Mouse (Mus musculus): ENCODE data around the gene Klhl41.
"Not testable (repeated sequence)": the region's sequence is repeated elsewhere in the genome, so short reads cannot be mapped to it uniquely, and the experiment has no call there.

Gene Klhl41

DNA sequence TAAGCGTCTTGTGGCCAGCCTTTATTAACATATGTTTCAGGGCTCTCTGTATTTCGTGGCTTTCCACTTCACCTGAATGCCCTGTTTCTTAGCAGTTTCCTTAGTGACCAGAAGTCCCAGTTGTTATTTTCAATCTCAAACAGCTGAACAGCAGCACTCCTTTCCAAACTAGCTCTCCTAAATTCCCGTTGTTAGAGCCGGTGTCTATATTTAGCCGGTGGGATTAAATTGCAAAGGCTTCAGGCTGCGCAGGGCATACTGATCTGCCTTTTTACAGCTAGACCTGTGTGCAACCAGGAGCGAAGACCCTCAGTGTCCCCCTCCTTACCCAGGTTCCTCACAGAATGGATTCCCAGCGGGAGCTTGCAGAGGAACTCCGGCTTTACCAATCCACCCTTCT lies at the start of gene Klhl41:
Klhl41 (plus strand) TSS at position 268 of the 400 bp plus-strand sequence.
- DNase-seq (ENCODE audit: low spot score), result no peak

DNA sequence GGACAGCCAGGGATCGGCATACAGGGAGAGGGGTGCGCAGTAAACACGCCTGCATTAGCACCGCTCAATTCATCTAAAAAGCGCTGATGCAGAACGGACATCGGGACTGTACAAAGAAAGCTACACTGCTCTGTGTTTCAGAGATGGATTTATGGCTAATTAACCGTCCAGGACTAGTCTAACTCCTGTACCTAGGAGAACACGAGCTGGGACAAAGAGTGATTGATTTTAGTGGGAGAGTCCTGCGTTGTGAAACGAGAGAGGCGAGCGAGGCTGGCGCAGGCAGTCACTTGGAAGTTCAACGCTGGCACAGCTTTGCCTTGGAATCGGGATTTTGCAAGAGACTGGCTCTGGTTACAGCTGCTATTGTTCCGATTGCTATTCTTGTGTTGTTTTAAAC lies 40.7 kb upstream of the Klhl41 start:
- no peak for DNase-seq (ENCODE audit: low spot score)

DNA sequence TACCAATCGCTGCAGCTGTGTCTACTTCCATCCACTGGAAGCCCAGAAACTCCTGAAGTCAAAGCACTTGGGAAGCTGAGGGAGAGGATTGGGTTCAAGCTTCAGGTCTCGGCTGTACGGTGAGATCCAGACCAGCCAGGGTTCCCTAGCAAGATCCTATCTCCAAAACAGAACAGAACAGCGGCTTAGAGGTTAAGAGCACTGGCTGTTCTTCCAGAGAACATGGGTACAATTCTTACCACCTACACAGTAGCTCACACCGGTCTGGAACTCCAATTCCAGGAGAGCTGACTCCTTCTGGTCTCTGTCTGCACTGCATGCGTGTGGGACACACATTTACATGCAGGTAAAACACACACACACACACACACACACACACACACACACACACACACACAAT lies 40.0 kb upstream of the Klhl41 start:
- no peak for DNase-seq (ENCODE audit: low spot score)

DNA sequence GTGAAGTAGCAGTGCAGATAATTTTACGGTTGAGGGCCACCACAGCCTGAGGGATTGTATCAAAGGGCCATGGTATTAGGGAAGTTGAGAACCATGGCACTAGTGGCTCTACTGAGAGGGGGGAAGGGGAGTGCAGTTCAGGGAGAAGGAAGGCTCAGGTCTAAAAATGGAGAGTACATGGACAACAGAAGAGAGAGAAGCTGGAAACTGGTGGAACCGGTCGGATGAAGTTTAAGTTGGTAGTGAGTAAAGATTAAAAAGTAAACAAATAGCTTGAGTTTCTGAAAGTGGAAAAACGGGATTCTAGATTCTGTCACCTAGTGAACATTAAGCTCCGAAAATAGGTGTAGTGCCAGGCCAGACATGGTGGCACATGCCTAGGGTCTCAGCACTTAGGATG lies 39.1 kb upstream of the Klhl41 start:
- no peak for DNase-seq (ENCODE audit: low spot score)

DNA sequence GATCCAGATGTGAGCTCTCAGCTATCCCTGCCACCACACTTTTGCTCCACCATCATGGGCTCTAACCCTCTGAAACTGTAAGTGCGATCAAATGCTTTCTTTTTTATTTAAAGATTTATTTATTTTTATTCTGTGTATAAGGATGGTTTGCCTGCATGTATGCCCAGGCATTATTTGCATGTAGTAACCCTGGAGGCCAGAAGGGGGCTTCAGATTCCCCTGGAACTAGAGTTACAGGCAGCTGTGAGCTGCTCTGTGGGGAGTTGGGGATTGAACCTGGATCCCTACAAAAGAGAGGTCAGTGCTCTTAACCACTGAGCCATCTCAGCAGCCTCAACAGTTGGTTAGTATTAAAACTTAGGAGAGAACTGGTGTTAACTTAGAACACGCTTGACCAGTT lies 38.5 kb upstream of the Klhl41 start:
- DNase-seq (ENCODE audit: low spot score), result no peak

DNA sequence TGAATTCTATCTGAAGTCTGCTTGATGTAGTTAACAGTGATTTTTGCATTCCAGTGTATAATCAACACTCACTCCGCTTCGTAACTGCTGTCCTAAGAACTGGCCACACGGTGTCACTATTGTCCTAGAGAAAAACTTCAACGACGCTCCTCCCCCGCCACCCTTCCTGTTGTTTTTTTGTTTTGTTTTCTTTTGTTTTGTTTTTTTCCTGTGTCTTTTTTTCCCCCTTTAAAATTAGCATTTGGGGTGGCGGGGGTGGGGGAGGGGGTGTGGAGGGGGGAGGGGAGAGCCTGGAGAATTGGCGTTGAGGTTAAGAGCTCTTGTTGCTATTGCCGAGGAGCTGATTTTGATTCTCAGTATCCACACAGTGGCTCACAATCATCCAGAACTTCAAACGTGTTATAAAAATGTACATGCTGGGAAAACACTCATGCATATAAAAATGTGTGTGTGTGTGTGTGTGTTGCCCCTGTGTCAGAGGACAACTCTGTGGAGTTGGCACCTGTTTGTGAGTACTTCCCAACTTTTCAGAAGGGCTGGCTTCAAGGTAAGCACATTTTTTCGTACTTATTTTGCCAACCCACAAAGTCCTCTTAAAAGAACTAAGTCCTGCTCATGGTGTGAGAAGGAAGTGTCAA lies 34.7 kb upstream of the Klhl41 start:
- DNase-seq (ENCODE audit: low spot score), result peak; percentile 50

DNA sequence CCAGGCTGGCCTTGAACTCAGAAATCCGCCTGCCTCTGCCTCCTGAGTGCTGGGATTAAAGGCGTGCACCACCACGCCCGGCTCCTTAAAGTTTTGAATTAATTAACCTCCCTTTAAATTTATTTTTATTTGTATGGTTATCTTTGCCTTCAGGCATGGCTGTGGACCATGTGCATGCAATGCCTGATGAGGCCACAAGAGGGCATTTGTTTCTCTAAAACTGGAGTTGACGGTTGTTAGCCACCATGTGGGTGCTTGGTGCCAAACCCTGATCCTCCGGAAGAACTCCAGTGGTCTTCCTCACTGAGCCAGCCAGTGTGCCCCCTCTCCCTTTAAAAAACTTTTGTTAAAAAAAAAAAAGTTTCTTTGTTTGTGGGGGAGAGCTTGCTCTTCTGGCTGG lies 34.1 kb upstream of the Klhl41 start:
- peak; percentile 29 for DNase-seq (ENCODE audit: low spot score)

DNA sequence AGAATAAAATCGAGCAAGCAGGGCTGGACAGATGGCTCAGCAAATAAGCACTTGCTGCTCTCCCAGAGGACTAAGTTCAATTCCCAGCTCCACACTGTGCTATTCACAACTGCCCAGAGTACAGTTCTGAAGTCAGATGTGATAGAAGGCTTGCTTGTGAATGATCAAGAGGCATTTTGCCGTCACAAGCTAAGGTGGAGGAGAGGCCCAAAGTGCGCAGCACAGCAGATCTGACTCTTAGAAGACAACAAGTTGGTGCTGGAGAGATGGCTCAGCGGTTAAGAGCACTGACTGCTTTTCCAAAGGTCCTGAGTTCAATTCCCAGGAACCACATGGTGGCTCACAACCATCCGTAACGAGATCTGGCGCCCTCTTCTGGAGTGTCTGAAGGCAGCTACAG lies 31.9 kb upstream of the Klhl41 start:
- not testable (repeated sequence) for DNase-seq (ENCODE audit: low spot score)

DNA sequence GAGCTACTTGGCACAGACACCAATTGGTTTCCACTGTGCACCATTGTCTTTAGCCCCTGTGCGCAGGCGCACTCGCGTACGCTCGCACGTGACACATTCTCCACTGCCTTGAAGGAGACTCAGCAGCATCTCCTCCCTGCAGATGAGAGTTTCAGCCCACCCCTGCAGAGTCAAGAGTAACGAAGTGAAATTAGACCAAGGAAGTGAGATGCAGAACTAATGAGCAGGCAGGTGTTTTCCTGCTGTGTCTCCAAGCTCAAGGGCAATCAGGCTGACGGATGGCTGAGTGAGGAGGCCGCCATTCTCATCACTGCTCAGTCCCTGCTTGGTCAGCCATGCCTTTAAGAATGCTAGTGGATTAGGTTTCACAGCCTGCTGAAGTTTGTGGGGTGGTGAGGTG lies 29.8 kb upstream of the Klhl41 start:
- no peak for DNase-seq (ENCODE audit: low spot score)

DNA sequence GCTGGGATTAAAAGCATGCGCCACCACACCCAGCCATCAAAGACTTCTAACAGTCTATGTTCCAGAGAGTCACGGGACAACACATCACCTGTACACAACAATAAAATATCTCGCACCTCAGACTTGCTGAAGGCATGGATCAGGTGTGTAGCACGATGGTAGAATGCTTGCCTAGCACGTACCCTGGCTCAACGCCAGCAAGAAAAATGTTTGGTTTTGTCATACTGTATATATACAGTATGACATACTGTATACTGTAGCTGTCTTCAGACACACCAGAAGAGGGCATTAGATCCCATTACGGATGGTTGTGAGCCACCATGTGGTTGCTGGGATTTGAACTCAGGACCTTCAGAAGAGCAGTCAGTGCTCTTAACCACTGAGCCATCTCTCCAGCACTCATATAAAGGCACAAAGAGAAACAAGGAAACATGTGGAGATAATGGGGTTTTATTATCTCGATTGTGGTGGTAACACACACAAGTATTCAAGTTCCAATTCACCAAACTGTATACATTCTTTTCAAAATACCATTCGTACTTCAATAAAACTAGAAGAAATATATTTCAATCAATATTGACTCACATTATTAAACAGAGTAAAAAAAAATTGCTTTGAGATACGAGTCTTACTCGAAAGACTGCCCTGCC lies 24.8 kb upstream of the Klhl41 start:
- no peak for DNase-seq (ENCODE audit: low spot score)

DNA sequence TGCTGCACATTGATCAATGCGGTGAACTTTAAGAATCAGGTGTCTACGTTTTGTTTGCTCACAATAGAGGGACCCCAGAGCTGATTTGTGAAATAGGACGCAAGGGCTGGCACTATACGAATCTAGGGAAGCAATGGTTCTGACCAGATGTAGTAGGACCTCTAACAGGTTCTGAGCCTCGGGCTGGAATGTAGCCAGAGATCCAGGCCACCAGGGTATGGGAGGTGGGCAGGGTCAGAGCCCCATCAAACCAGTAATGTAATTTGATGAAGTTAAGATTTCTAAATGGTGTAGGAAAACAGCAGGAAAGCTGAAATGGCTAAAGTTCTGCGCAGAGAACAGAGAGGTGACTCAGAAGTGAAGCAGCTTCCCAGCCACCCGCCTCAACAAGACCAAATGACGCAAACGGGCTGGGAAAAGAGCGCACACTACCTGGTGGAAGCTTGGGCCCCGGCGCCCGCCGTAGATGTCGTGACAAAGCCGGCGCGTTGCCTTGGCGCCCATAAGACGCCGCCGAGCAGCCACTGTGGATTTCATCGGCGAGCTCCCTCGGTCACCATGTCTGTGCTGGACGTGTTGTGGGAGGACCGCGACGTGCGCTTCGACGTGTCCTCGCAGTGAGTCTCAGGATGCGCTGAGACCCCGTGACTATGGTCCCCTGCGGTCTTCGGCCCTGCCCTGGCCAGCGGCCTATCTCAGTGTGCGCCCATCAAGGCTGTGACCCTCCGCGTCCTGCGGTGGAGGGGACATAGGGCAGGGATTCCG lies 23.0 kb upstream of the Klhl41 start, which contains the start of gene Bbs5:
Bbs5 (plus strand) TSS at position 446 of the 765 bp plus-strand sequence.
- DNase-seq (ENCODE audit: low spot score), result peak; percentile 94

DNA sequence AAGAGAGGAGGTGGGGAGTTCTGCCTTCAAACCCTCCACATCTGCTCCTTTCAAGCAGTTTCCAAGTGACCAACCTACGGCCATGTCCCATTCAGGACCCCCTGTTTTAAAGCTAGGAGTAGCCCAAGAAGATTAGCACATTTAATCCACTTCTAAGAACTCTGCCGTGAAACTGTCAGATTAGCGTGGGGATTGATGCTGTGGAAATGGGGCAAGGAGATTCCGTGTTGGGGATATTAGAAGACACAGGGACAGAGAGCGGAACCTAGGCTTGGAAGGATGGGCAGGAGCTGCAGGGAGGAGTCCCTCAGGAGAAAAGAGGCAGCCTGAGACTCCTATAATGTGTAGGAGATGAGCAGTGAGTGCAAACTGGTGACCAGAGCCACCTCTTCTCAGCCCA lies 20.2 kb upstream of the Klhl41 start:
- DNase-seq (ENCODE audit: low spot score), result no peak

DNA sequence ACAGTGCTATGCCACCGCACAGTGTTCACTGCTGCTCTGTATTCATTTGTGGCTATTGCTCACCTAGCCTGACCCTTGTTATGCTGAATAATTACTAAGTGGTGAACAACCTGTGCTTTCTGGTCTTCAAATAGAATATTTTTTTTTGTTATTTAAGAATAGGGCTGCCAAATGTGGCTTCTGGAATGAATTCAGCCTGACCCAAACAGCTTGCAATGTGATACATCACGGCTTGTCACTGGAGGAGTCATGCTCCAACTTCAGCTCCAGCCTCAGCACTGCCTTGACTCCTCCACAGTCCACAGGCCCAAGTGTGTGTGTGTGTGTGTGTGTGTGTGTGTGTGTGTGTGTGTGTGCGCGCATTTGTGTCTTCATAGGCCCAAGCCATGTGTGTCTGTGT lies 10.6 kb upstream of the Klhl41 start:
- no peak for DNase-seq (ENCODE audit: low spot score)

DNA sequence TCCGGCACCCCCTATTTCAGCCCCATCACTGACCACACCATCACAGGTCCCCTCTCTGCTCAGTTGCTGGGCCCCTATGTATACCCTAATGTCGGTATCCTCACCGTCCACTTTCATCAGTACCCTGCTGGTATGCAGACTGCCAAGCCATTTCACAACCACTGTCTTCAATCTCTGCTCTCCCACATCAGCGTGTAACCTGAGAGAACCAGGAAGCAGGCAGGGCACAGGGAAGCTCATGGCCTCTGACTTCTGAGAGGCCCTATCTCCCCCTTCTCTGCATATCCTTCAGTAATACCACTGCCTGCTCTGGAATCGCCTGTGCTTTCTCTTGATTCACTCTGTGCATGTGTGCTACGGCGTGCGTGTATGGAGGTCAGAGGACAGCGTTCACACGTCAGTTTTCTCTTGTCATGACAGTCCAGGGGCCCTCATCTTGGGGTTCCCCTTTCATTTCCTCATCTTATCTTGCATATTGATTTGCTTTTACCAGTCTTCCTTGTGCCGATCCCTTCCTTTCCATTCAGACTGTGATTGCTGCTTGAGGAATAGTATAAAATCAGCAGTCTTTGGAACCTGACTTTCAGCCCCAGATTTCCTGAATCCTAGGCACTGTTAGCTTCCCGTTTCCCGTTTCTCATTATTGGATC lies 6.0 kb upstream of the Klhl41 start:
- no peak for DNase-seq (ENCODE audit: low spot score)

DNA sequence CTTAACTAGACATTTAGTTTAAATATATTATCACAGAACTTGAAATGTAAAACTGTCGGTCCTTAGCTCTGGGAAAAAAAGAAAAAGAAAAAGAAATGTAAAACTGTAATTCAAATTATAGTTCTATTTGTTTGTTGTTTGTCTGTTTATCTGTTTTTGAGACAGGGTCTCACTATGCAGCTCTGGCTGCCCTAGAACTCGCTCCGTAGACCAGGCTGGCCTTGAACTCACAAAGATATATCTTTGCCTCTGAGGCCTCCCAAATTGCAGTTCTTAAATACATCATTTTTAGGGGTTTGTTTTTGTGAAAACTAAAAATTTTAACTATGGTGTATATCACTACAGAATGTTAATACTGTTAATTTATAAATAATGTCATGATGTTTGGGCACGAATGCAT lies 2.3 kb upstream of the Klhl41 start:
- DNase-seq (ENCODE audit: low spot score), result no peak

DNA sequence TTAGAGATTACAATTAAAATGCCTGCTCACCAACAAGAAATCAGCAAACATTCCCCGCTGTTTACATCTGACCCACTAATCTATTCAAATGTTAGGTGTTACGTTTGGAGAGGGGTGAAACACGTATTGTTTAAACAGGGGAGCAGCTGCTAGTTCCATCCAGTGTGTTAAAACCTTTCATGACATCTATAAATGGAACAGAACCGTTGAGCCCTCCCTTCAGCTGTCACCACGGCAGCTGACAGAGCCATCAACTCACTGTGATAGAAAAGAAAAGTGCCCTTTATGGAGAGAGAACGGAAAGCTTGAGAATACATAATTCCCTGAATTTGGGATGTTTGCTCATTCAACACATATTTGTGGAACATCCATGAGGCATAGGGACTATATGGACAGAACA lies 1.5 kb upstream of the Klhl41 start:
- DNase-seq (ENCODE audit: low spot score), result no peak

DNA sequence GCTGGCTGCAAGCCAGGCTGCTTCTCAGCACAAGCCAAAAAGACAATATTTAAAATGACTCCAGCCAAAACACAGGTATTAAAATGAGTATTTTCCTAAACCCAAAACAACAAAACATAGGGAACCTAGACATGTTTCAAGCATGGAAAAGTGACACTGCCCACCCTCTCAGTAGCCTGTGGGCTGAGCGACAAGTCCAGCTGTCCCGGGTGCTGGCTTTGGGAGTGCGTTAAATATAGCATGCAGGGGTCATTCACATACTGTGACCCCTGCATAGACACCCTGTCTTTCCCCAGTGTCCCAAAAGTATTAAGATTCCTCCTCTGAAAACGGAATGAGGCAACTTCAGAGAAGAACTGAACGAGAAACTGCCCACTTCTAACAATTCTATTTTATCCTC lies 3.8 kb downstream of the Klhl41 start:
- DNase-seq (ENCODE audit: low spot score), result no peak

DNA sequence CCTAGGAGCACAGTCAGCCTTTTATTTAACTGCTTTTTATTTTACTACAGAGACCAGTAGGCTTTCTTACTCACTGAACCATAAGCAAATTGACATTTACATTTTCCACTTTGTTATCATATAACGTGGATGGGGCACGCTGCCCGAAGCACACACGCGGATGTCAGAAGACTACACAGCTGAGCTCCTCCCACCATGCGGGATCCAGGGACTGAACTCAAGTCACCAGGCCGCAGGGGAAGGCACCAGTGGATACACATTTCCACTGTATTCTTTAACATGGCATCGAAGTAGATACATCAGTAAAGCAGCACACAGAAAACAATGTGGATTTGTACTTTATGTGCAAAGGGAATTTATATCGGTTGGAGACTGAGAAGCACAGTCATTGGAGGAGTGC lies 5.3 kb downstream of the Klhl41 start:
- DNase-seq (ENCODE audit: low spot score), result no peak

DNA sequence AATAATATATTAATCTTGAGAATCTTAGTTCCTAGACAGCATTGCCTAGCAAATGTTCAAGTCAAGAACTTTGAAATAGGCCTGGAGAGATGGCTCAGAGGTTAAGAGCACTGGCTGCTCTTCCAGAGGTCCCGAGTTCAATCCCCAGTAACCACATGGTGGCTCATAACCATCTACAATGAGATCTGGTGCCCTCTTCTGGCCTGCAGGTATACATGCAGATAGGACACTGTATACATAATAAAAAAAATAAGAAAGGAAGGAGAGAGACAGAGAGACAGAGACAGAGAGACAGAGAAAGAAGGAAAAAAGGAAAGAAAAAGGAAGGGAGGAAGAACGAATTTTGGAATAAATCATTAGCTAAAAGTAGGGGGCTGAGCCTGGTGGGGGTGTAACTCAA lies 6.8 kb downstream of the Klhl41 start:
- DNase-seq (ENCODE audit: low spot score), result no peak

DNA sequence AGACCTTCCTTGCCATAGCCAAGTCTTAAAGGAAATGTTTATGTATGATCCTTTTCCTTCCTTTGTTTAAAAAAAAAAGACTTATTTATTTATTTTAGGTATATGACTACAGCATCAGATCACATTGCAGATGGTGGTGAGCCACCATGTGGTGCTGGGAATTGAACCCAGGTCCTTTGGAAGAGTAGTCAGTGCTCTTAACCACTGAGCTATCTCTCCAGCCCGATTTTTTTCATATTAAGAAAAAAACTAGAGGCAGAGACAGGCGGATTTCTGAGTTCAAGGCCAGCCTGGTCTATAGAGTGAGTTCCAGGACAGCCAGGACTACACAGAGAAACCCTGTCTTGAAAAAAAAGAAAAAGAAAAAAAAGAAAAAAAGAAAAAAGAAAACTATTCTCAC lies 7.3 kb downstream of the Klhl41 start:
- not testable (repeated sequence) for DNase-seq (ENCODE audit: low spot score)

DNA sequence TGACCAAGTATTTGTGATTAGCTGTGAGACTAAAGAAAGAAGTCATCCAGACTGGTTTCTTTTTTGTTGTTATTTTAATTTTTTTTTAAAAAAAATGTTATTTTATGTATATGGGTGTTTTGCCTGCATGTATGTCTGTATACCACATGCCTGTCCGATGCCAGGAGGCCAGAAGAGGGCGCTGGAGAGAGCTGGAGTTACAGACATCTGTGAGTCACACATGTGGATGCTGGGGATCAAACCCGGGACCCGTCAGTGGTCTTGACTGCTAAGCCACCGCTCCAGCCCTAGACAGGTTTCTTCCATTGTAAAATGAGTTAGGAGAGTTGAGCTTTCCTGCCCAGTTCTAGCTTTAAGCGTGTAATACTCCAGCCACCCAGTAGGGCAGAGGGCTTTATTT lies 10.1 kb downstream of the Klhl41 start:
- DNase-seq (ENCODE audit: low spot score), result no peak

DNA sequence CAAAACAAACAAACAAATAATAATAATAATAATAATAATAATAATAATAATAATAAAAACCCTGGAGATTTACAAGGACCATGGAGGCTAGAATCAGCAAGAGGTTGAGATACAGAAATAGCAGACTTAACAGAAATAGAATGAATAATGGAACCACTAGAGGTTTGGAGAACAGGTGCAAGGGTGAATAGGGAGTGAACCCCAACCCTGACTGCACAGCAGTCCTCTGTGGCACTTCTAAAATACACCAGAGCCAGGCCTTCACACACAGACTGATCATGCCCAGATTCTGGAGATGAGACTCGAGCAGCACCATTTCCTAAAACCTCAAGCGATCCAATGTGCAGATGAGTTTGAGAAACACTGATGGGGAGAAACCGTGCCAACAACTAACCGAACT lies 12.0 kb downstream of the Klhl41 start:
- no peak for DNase-seq (ENCODE audit: low spot score)
